Mouse (Mus musculus) forebrain, postnatal 0 days (tissue): ENCODE results near the gene Clps. TPM values are rescaled to one million over a fixed set of nuclear protein-coding genes. Genes with fewer than 3 reads are reported as not detected.
A peak's percentile ranks its signal among the peaks of the same experiment; 100 is the strongest.

Experiments
- ATAC-seq: fragments of 200-750 bp; cut with Nextera tagmentation; 2 replicates; pipeline ENCODE4 v1.8.0; 2017; ENCODE audit warnings: mild to moderate bottlenecking, moderate library complexity
- DNase-seq: peaks from one replicate; pipeline ENCODE4 v3.0.0-alpha.2; 2015
- H3K27ac ChIP-seq: fragments of 300-500 bp; sonication (generic); 2 replicates; pipeline ENCODE4 v1.5.1; 2014; ENCODE audit warnings: low read depth, mild to moderate bottlenecking, antibody characterized with exemption, low read length, moderate library complexity, mixed read lengths
- H3K27me3 ChIP-seq: fragments of 300-500 bp; sonication (generic); 2 replicates; pipeline ENCODE4 v1.6.1; 2014; ENCODE audit warnings: mild to moderate bottlenecking, low read length, mixed read lengths; ENCODE audit not compliant: insufficient read depth
- H3K36me3 ChIP-seq: fragments of 300-500 bp; sonication (generic); 2 replicates; pipeline ENCODE4 v1.6.1; 2014; ENCODE audit warnings: mild to moderate bottlenecking, moderate library complexity; ENCODE audit not compliant: insufficient read depth
- H3K4me1 ChIP-seq: fragments of 300-500 bp; sonication (generic); 2 replicates; pipeline ENCODE4 v1.6.1; 2014; ENCODE audit warnings: antibody characterized with exemption; ENCODE audit not compliant: insufficient read depth
- H3K4me2 ChIP-seq: fragments of 300-500 bp; sonication (generic); 2 replicates; pipeline ENCODE4 v1.6.1; 2014; ENCODE audit warnings: low read depth, mild to moderate bottlenecking, moderate library complexity
- H3K4me3 ChIP-seq: fragments of 300-500 bp; sonication (generic); 2 replicates; pipeline ENCODE4 v1.5.1; 2014; ENCODE audit warnings: low read depth, low read length, mixed read lengths
- H3K9ac ChIP-seq: fragments of 300-500 bp; sonication (generic); 2 replicates; pipeline ENCODE4 v1.6.1; 2014; ENCODE audit warnings: mild to moderate bottlenecking
- H3K9me3 ChIP-seq: fragments of 300-500 bp; sonication (generic); 2 replicates; pipeline ENCODE4 v1.6.1; 2016; ENCODE audit warnings: low read length
- CTCF ChIP-seq: sonication (generic); IDR thresholded peaks from 2 replicates; pipeline ENCODE4 v1.5.1; 2016; ENCODE audit warnings: antibody characterized with exemption, control low read depth, low read depth
- WGBS: fragments of 180-500 bp; shearing (Covaris S2); extraction: QIAGEN DNeasy Blood & Tissue Kit; methylation state at CpG from one replicate; pipeline ENCODE4 v1.1.7; 2014; 5-methylcytosine and 5-hydroxymethylcytosine counted together
- polyA plus RNA-seq: library from polyadenylated mRNA; unstranded; fragments of >200 nt; fragmentation: Nextera tagmentation; extraction: Ambion mirVana; gene quantifications from 2 replicates; pipeline ENCODE4 v1.2.1, GENCODE M21; 2015
- total RNA-seq: library from RNA; depleted of rRNA; stranded (reverse); fragments of >200 nt; gene quantifications from 2 replicates; pipeline ENCODE4 v1.2.3, GENCODE M21; 2014

The Clps gene
- total and polyA plus RNA-seq, 2 experiments from 2014 or later: not detected

DNA sequence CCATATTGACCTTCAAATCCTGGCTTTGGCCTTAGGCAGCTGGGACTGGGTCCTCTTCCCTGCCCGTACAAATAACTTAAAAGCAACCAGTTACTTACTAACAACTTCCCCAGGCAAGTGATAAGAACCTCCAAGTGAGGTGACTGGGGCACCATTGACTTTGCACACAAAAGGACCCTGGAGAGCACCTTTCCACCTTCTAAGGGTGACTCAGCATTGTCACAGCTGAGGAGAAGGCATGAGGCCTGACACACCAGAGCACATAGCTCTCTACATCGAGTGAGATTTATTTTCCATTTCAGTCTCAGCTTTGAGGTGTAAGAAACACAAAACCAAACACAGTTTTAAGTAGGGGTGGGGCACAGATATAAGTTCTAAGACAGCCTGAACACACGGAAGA lies 30.0 kb upstream of the Clps start:
- Histone ChIP-seq H3K4me1 (no peaks in the 10 kb centered on the region), H3K27ac (no peak overlapping the region), H3K36me3 (peaks cover 68% of the 10 kb centered on the region), H3K4me3 (no peak overlapping the region), H3K9ac (no peak overlapping the region), H3K4me2 (no peak overlapping the region), H3K9me3 (no peaks in the 10 kb centered on the region), H3K27me3 (no peaks in the 10 kb centered on the region)
- DNase-seq: no peak
- TF ChIP-seq CTCF: no peak
- 90% methylated on average over 3 of the region's 3 CpGs for WGBS
- ATAC-seq: no peak

DNA sequence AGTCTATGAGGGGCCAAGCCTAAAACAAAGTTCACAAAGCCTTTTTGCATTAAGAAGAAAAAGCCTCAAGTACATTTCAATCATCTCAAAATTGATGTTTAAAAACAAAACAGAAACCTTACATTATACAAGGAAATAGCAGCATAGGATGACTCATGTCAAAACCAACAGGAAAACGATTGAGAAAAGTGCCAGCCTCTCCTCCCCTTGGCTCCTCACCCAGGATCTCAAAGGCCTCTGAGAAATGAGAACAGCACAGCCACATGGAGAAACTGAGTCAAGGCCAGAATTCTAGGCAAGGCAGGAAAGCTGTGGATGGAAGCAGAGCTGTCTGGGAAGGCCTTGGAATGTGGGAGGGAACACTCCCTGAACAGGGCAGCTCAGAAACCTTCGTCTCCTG lies 28.0 kb upstream of the Clps start:
- no peak overlapping the region for H3K4me2 ChIP-seq
- peaks cover 58% of the 10 kb centered on the region for H3K36me3 ChIP-seq
- no peaks in the 10 kb centered on the region for H3K4me1 ChIP-seq
- no peak overlapping the region for H3K4me3 ChIP-seq
- no peak for TF ChIP-seq CTCF
- H3K27me3 ChIP-seq: no peaks in the 10 kb centered on the region
- WGBS: 63% methylated on average over 2 of the region's 2 CpGs
- H3K9ac ChIP-seq: no peak overlapping the region
- H3K27ac ChIP-seq: no peak overlapping the region
- ATAC-seq (no peak), DNase-seq (no peak)
- no peaks in the 10 kb centered on the region for H3K9me3 ChIP-seq

DNA sequence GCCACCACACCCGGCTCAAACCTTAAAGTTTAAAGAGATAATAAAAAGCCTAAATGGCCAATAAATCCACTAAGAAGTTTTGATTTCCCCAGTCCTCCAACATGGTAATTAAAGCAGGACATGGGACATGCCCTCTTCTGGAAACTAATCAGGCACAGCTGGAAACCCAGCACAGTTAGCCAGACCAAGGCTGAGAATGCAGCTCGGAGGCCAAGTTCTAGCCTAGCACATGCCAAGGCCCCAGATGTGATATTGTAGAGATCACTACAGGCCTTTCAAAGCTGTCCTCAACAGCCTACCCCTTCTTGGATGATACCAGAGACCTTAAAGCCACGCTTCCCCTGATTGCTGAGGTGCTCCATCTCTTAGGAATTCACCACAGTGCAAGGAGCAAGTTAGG lies 25.9 kb upstream of the Clps start:
- no peak overlapping the region for H3K27ac ChIP-seq
- no peaks in the 10 kb centered on the region for H3K9me3 ChIP-seq
- ATAC-seq (no peak), DNase-seq (no peak)
- H3K36me3 ChIP-seq: peaks cover 38% of the 10 kb centered on the region
- no peak overlapping the region for H3K4me3 ChIP-seq
- H3K4me2 ChIP-seq: no peak overlapping the region
- H3K9ac ChIP-seq: no peak overlapping the region
- H3K27me3 ChIP-seq: no peaks in the 10 kb centered on the region
- 90% methylated on average over 3 of the region's 3 CpGs for WGBS
- no peak for TF ChIP-seq CTCF
- no peaks in the 10 kb centered on the region for H3K4me1 ChIP-seq

DNA sequence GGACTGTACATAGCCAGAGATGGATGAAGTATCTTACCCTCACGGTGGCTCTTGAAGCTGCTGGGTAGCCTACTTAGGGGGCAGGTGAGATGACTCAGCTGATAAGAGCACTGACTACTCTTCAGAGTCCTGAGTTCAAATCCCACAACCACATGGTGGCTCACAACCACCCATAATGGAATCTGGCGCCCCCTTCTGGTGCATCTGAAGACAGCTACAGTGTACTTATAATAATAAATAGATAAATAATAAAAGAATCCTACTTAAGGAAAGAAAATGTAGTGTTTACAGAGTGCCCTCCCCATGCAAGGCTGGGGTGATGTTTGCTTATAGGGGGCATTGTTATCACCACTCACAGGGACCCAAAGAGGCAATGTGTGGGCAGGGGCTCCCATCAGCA lies 20.5 kb upstream of the Clps start:
- peak; percentile 28; the same call in 1 of the 2 replicates for TF ChIP-seq CTCF
- Histone ChIP-seq H3K27ac (no peak overlapping the region), H3K4me3 (no peak overlapping the region), H3K4me2 (no peak overlapping the region), H3K9me3 (no peaks in the 10 kb centered on the region), H3K27me3 (no peaks in the 10 kb centered on the region), H3K9ac (no peak overlapping the region), H3K4me1 (no peaks in the 10 kb centered on the region), H3K36me3 (no peaks in the 10 kb centered on the region; the same call in 1 of the 2 replicates)
- ATAC-seq: no peak
- no peak for DNase-seq
- 61% methylated on average over 2 of the region's 2 CpGs for WGBS

DNA sequence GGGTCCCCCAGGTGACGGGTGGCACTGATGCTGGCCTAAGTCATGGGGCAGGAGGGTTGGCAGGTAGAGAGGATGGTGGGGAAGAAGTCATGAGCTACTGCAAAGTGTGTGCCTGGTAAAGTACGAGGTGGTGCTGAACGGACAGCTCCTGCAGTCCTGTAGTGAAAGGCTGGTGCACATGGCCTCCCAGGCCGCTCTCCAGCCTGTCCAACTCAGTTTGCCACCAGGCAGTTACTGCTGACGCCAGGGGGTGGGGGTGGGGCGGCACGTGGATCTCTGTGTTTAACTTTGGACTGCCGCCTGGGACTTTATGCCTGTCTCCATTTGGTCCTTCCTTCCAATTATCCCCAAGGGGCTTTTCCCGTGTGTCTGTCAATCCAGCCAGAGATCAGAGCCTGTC lies 19.8 kb upstream of the Clps start:
- Histone ChIP-seq H3K36me3 (no peaks in the 10 kb centered on the region; the same call in 1 of the 2 replicates), H3K4me1 (no peaks in the 10 kb centered on the region), H3K9me3 (no peaks in the 10 kb centered on the region), H3K4me3 (no peak overlapping the region), H3K27me3 (no peaks in the 10 kb centered on the region), H3K9ac (no peak overlapping the region), H3K4me2 (no peak overlapping the region), H3K27ac (no peak overlapping the region)
- ATAC-seq (no peak), DNase-seq (no peak)
- 4% methylated on average over 9 of the region's 9 CpGs for WGBS
- no peak for TF ChIP-seq CTCF

DNA sequence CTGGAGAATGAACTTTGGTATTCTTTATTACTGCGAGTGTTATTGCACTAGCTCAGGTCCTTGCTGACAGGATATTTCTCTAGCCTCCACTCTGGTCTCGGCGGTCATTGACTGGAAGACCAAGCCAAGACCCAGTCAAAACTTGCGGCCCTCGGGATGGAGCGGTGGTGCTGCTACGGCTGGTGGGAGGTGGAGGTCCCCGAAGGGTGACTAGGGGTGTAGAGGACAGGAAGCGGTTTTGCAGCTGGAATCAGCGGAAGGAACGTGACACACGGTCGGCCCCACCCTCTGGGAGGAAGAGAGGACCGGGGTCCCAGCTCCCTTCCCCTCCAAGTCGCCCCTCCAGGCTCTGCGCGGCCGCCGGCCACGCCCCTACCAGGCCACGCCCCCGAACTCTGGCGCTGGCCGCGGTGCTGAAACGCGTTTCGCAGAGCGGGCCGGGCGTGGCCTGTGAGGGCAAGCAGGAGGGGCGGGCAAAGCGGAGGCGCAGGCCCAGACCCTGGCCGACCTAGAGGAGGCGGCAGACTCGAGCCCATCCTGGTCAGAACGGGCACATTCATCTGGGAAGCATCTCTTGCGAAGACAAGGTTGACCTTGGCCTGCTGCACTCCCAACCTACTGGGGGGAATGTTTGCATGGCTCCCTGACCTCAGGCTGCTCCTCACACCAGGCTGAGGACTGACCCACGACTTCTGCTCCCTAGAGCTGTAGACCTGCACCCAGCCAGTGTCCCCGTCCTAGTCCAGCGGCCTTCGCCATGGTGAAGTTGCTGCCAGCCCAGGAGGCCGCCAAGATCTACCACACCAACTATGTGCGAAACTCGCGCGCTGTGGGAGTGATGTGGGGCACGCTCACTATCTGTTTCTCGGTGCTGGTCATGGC lies 14.9 kb upstream of the Clps start, which contains the start of gene Lhfpl5:
Gene Lhfpl5, plus strand, starts transcription at position 398 of the 882 bp plus-strand sequence.
- no peaks in the 10 kb centered on the region for H3K27me3 ChIP-seq
- peak; percentile 62 for DNase-seq
- no peak for TF ChIP-seq CTCF
- H3K36me3 ChIP-seq: no peaks in the 10 kb centered on the region
- H3K9me3 ChIP-seq: no peaks in the 10 kb centered on the region
- H3K9ac ChIP-seq: peak within 1 kb of the TSS; percentile 52
- H3K4me1 ChIP-seq: no peaks in the 10 kb centered on the region
- H3K4me2 ChIP-seq: peak within 1 kb of the TSS; percentile 75
- H3K4me3 ChIP-seq: peak within 1 kb of the TSS; percentile 40
- ATAC-seq: peak; percentile 89
- no peak within 1 kb of the TSS for H3K27ac ChIP-seq
- 17% methylated on average over 49 of the region's 50 CpGs for WGBS

DNA sequence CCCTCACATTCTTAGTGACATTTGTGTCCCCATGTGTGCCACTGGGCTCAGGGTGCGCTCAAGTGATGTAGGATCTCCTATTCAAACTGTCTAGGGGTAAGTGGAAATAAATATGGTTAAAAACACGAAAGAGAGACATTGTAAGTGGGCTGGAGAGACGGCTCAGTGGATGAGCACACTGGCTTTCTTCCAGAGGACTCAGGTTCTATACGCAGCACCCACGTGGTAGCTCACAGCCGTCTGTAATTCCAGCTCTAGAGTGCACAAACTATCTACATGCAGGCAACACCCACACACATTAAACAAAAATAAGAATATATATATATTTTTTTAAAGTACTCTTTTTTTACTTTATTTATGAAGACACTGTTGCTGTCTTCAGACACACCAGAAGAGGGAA lies 12.4 kb upstream of the Clps start:
- H3K9ac ChIP-seq: no peak overlapping the region
- ATAC-seq: no peak
- DNase-seq: no peak
- TF ChIP-seq CTCF: no peak
- H3K27ac ChIP-seq: no peak overlapping the region
- H3K4me1 ChIP-seq: no peaks in the 10 kb centered on the region
- H3K36me3 ChIP-seq: no peaks in the 10 kb centered on the region
- WGBS: 79% methylated on average over 6 of the region's 6 CpGs
- H3K9me3 ChIP-seq: no peaks in the 10 kb centered on the region
- H3K4me2 ChIP-seq: no peak overlapping the region
- no peaks in the 10 kb centered on the region for H3K27me3 ChIP-seq
- no peak overlapping the region for H3K4me3 ChIP-seq
